9 mouse cellular contexts compared by ENCODE assay signal in genomic region chr14:40947431-40948394, GRCm38 (mm10). TPM values are rescaled to one million over a fixed set of nuclear protein-coding genes. Genes with fewer than 3 reads are reported as not detected.
DNase-seq lines count a peak whose midpoint lies in the region; ATAC-seq lines count a peak whose summit lies in the region.
"Had no signal": no experiment of that assay in that cellular context is flagged by ENCODE, and none has a peak within 500 bp of the region (broad histone marks: within the 10 kb centered on the region; RNA-seq: fewer than 3 reads in every experiment).

No protein-coding gene starts in this region.

- no peaks in the 10 kb centered on the region for H3K27me3 ChIP-seq in forebrain, embryonic 12.5 days
- H3K27me3 ChIP-seq in forebrain, embryonic 15.5 days = no peaks in the 10 kb centered on the region
- H3K27me3 ChIP-seq: limb, embryonic 13.5 days had no signal

- ATAC-seq in forebrain, embryonic 12.5 days (ENCODE audit: low FRiP score) = no peak
- ATAC-seq in forebrain, embryonic 15.5 days (replicated peaks) = no peak
- ATAC-seq in inflammation-experienced regulatory T-cells, adult 6 months = peak; percentile 79

- H3K4me2 ChIP-seq in forebrain, embryonic 12.5 days = no peak overlapping the region
- no peak overlapping the region for H3K4me2 ChIP-seq in forebrain, embryonic 15.5 days (replicated peaks)
- H3K4me2 ChIP-seq: limb, embryonic 13.5 days had no signal

- H3K4me3 ChIP-seq in forebrain, embryonic 12.5 days (replicated peaks) = no peak overlapping the region
- H3K4me3 ChIP-seq in forebrain, embryonic 15.5 days = no peak overlapping the region
- H3K4me3 ChIP-seq: limb, embryonic 13.5 days had no signal

- 89% methylated on average over 14 of the region's 14 CpGs for WGBS in forebrain, embryonic 12.5 days
- WGBS in forebrain, embryonic 15.5 days = 90% methylated on average over 14 of the region's 14 CpGs

- peak overlapping the region; percentile 46; the same call in 1 of the 2 replicates for H3K27ac ChIP-seq in forebrain, embryonic 12.5 days
- H3K27ac ChIP-seq in forebrain, embryonic 15.5 days (replicated peaks) = no peak overlapping the region

- peaks cover 7% of the 10 kb centered on the region for H3K36me3 ChIP-seq in forebrain, embryonic 12.5 days (replicated peaks)
- H3K36me3 ChIP-seq in forebrain, embryonic 15.5 days = no peaks in the 10 kb centered on the region

- peaks cover 2% of the 10 kb centered on the region; the same call in 1 of the 2 replicates for H3K9me3 ChIP-seq in forebrain, embryonic 12.5 days
- no peaks in the 10 kb centered on the region for H3K9me3 ChIP-seq in forebrain, embryonic 15.5 days
- H3K9me3 ChIP-seq: limb, embryonic 13.5 days had no signal

- H3K4me1 ChIP-seq in forebrain, embryonic 12.5 days = peaks cover 34% of the 10 kb centered on the region
- peaks cover 26% of the 10 kb centered on the region for H3K4me1 ChIP-seq in forebrain, embryonic 15.5 days

- H3K9ac ChIP-seq in forebrain, embryonic 12.5 days = no peak overlapping the region
- H3K9ac ChIP-seq in forebrain, embryonic 15.5 days (replicated peaks) = no peak overlapping the region
- H3K9ac ChIP-seq: limb, embryonic 13.5 days had no signal

- DNase-seq in ZHBTc4 (ENCODE audit: low read depth, low spot score) = peak; percentile 65
- DNase-seq in lung, postnatal 14 days = peak; percentile 57
- peak; percentile 71 for DNase-seq in thymus, postnatal 4 days
- no peak for DNase-seq in cerebellum, adult 11 months
- DNase-seq in layer of hippocampus, postnatal 10 days (ENCODE audit: low spot score in 2 of 2) = no peak

RNA-seq across cellular contexts. Expression of gene Tspan14, which starts 18.9 kb away (rescaled TPM):
- polyA plus RNA-seq in forebrain, embryonic 12.5 days (2016; fragmentation: Nextera tagmentation; extraction: Ambion mirVana) = 82.6 and 90.6 TPM in 2 replicates
- polyA plus RNA-seq in forebrain, embryonic 15.5 days (2015; fragmentation: Nextera tagmentation; extraction: Ambion mirVana) = 97.5 and 98.3 TPM in 2 replicates
- 10 to 100 TPM; 52.1 to 82.3 (median 65.1) TPM for polyA plus RNA-seq in inflammation-experienced regulatory T-cells, adult 6 months (2017; shearing (Covaris generic))
- 10 to 100 TPM; 47.3 to 48.7 TPM for total RNA-seq in layer of hippocampus, postnatal 10 days (2021)

RNA-seq across cellular contexts. Expression of gene Sh2d4b, which starts 54.6 kb away (rescaled TPM):
- polyA plus RNA-seq in forebrain, embryonic 12.5 days (2016; fragmentation: Nextera tagmentation; extraction: Ambion mirVana) = 1.3 and 1.4 TPM in 2 replicates
- 2.1 and 2.2 TPM in 2 replicates for polyA plus RNA-seq in forebrain, embryonic 15.5 days (2015; fragmentation: Nextera tagmentation; extraction: Ambion mirVana)
- 1 to 10 TPM in 1 of 3 experiments, under 1 TPM in 2; 0.39 to 1.4 (median 0.71) TPM for polyA plus RNA-seq in inflammation-experienced regulatory T-cells, adult 6 months (2017; shearing (Covaris generic))
- total RNA-seq in layer of hippocampus, postnatal 10 days (2021) = 1 to 10 TPM; 1.6 to 3.3 TPM

Comparison
In these comparisons a context has a peak if more than half of its experiments do, and no peak if none do; other contexts are left out.
1. DNase-seq: peak in ZHBTc4 (single experiment), lung, postnatal 14 days (single experiment) and thymus, postnatal 4 days (single experiment); none in cerebellum, adult 11 months (single experiment) and layer of hippocampus, postnatal 10 days (0 of 2).